Mouse (Mus musculus) G1E (cell line): ENCODE results near the gene D330045A20Rik. TPM values are rescaled to one million over a fixed set of nuclear protein-coding genes. Genes with fewer than 3 reads are reported as not detected.
A peak's percentile ranks its signal among the peaks of the same experiment; 100 is the strongest.
"Not testable (repeated sequence)": the region's sequence is repeated elsewhere in the genome, so short reads cannot be mapped to it uniquely, and the experiment has no call there.

Experiments used
- ATAC-seq: 2 replicates; pipeline ENCODE4 v1.8.0; 2016; ENCODE audit warnings: mild to moderate bottlenecking; ENCODE audit not compliant: insufficient number of reproducible peaks, poor library complexity, low FRiP score, severe bottlenecking; ENCODE audit errors: extremely low read depth
- DNase-seq: peaks from one replicate; pipeline ENCODE4 v3.0.0; 2012; ENCODE audit warnings: low spot score
- H3K27me3 ChIP-seq: 2 replicates; pipeline ENCODE4 v1.6.1; 2012; ENCODE audit warnings: mild to moderate bottlenecking, low read length, inconsistent platforms; ENCODE audit not compliant: insufficient read depth
- H3K36me3 ChIP-seq: replicated peaks from 2 replicates; pipeline ENCODE3; 2012; ENCODE audit warnings: mild to moderate bottlenecking, inconsistent platforms
- H3K4me1 ChIP-seq: 2 replicates; pipeline ENCODE4 v1.6.1; 2012; ENCODE audit warnings: low read depth, low read length, inconsistent platforms, mixed read lengths; ENCODE audit not compliant: insufficient read depth
- H3K4me3 ChIP-seq: 2 replicates; pipeline ENCODE4 v1.5.1; 2012; ENCODE audit warnings: low read depth, mild to moderate bottlenecking, inconsistent platforms, low read length, moderate library complexity, mixed read lengths
- H3K9me3 ChIP-seq: replicated peaks from 2 replicates; pipeline ENCODE4 v1.6.1; 2012; ENCODE audit warnings: inconsistent platforms
- CTCF ChIP-seq: IDR thresholded peaks from 2 replicates; pipeline ENCODE4 v1.5.1; 2012; ENCODE audit warnings: low read depth, low read length, inconsistent platforms, mixed read lengths
- GATA1 ChIP-seq: IDR thresholded peaks from 2 replicates; pipeline ENCODE4 v1.6.1; 2012; ENCODE audit warnings: borderline replicate concordance, low read length, inconsistent platforms, mixed read lengths
- GATA2 ChIP-seq: IDR thresholded peaks from 2 replicates; pipeline ENCODE4 v1.6.1; 2012; ENCODE audit warnings: low read depth, low read length, inconsistent platforms, borderline replicate concordance
- POLR2AphosphoS5 ChIP-seq: IDR thresholded peaks from 2 replicates; pipeline ENCODE4 v1.6.1; 2012; ENCODE audit warnings: low read depth, low read length, inconsistent platforms; ENCODE audit not compliant: insufficient replicate concordance
- TAL1 ChIP-seq: conservative IDR thresholded peaks from 2 replicates; pipeline ENCODE4 v1.6.1; 2012; ENCODE audit warnings: low read depth, low read length, inconsistent platforms, mixed read lengths
- polyA plus RNA-seq: library from polyadenylated mRNA; stranded (reverse); fragments of >175 nt; gene quantifications from 2 replicates; pipeline ENCODE4 v1.2.3, GENCODE M21; 2012
- total RNA-seq, 2 experiments: library from RNA; stranded (forward) in 1 of 2; stranded (reverse) in 1 of 2; fragments of 200-1000 nt in 1 of 2; fragments of >200 nt in 1 of 2; fragmentation: Nextera tagmentation in 1 of 2; gene quantifications; 2 replicates each; pipeline ENCODE4 v1.2.3; 2014 to 2017

D330045A20Rik gene
- total RNA-seq (2014; fragmentation: Nextera tagmentation) (28.3 and 29.1 TPM in 2 replicates), total RNA-seq (2017) (42.9 and 51.4 TPM in 2 replicates), polyA plus RNA-seq (0.58 and 0.75 TPM in 2 replicates)

GRCm38 (mm10) chrX:139480022-139480894 is at the start of gene D330045A20Rik:
TSS of gene D330045A20Rik (plus strand) at chrX:139480367.
- Histone ChIP-seq H3K27me3 (no peaks in the 10 kb centered on the region), H3K9me3 (no peaks in the 10 kb centered on the region), H3K36me3 (no peaks in the 10 kb centered on the region), H3K4me1 (peaks cover 11% of the 10 kb centered on the region), H3K4me3 (peak within 1 kb of the TSS; percentile 70)
- peak; percentile 5 for DNase-seq
- ATAC-seq: peak; percentile 71
- TF ChIP-seq POLR2AphosphoS5 (no peak), CTCF (no peak)

GRCm38 (mm10) chrX:139432550-139432949 is 47.6 kb upstream of the D330045A20Rik start:
- no peaks in the 10 kb centered on the region for H3K36me3 ChIP-seq
- no peaks in the 10 kb centered on the region for H3K27me3 ChIP-seq
- H3K4me3 ChIP-seq: no peak overlapping the region
- TF ChIP-seq CTCF: no peak
- no peak for TF ChIP-seq TAL1
- no peak for TF ChIP-seq GATA2
- TF ChIP-seq POLR2AphosphoS5: no peak
- TF ChIP-seq GATA1: no peak
- H3K9me3 ChIP-seq: no peaks in the 10 kb centered on the region
- DNase-seq (no peak), ATAC-seq (peak; percentile 80)
- H3K4me1 ChIP-seq: peaks cover 4% of the 10 kb centered on the region

- TF ChIP-seq GATA1 (no peak), POLR2AphosphoS5 (no peak), CTCF (no peak), TAL1 (no peak), GATA2 (no peak)
- DNase-seq (no peak), ATAC-seq (no peak)
- no peaks in the 10 kb centered on the region for H3K36me3 ChIP-seq
- H3K9me3 ChIP-seq: no peaks in the 10 kb centered on the region
- H3K27me3 ChIP-seq: no peaks in the 10 kb centered on the region
- H3K4me1 ChIP-seq: peaks cover 4% of the 10 kb centered on the region
- H3K4me3 ChIP-seq: no peak overlapping the region
Observed at GRCm38 (mm10) chrX:139435202-139435601, 45.0 kb upstream of the D330045A20Rik start.

GRCm38 (mm10) chrX:139441057-139441456 is 39.1 kb upstream of the D330045A20Rik start:
- H3K4me3 ChIP-seq, H3K4me1 ChIP-seq, H3K9me3 ChIP-seq, H3K36me3 ChIP-seq, ATAC-seq, H3K27me3 ChIP-seq, DNase-seq: not testable (repeated sequence)

GRCm38 (mm10) chrX:139456812-139457211 is 23.4 kb upstream of the D330045A20Rik start:
- no peak overlapping the region for H3K4me3 ChIP-seq
- no peaks in the 10 kb centered on the region for H3K4me1 ChIP-seq
- TF ChIP-seq TAL1 (no peak), GATA1 (no peak), GATA2 (no peak), POLR2AphosphoS5 (no peak), CTCF (no peak)
- H3K36me3 ChIP-seq: no peaks in the 10 kb centered on the region
- no peaks in the 10 kb centered on the region for H3K9me3 ChIP-seq
- DNase-seq (no peak), ATAC-seq (no peak)
- no peaks in the 10 kb centered on the region for H3K27me3 ChIP-seq

- Histone ChIP-seq H3K36me3 (no peaks in the 10 kb centered on the region), H3K4me1 (peaks cover 11% of the 10 kb centered on the region), H3K9me3 (no peaks in the 10 kb centered on the region), H3K4me3 (no peak overlapping the region), H3K27me3 (no peaks in the 10 kb centered on the region)
- no peak for TF ChIP-seq GATA1
- TF ChIP-seq TAL1: no peak
- no peak for TF ChIP-seq POLR2AphosphoS5
- no peak for TF ChIP-seq GATA2
- TF ChIP-seq CTCF: no peak
- no peak for ATAC-seq
- no peak for DNase-seq
Observed at GRCm38 (mm10) chrX:139482083-139482482, 1.9 kb downstream of the D330045A20Rik start.

- no peaks in the 10 kb centered on the region for H3K9me3 ChIP-seq
- TF ChIP-seq POLR2AphosphoS5 (no peak), GATA1 (no peak), GATA2 (no peak), CTCF (no peak), TAL1 (no peak)
- ATAC-seq: no peak
- H3K4me1 ChIP-seq: peaks cover 9% of the 10 kb centered on the region
- H3K4me3 ChIP-seq: no peak overlapping the region
- H3K27me3 ChIP-seq: no peaks in the 10 kb centered on the region
- no peaks in the 10 kb centered on the region for H3K36me3 ChIP-seq
- no peak for DNase-seq
Observed at GRCm38 (mm10) chrX:139484974-139485373, 4.8 kb downstream of the D330045A20Rik start.
